Mouse (Mus musculus) ES-Bruce4 (cell line): ENCODE results near the gene Slc38a9. TPM values are rescaled to one million over a fixed set of nuclear protein-coding genes. Genes with fewer than 3 reads are reported as not detected.

Experiments
- H3K27ac ChIP-seq: 2 replicates; pipeline ENCODE4 v1.5.1; 2012; ENCODE audit warnings: low read length, inconsistent platforms; ENCODE audit not compliant: insufficient read depth
- H3K27me3 ChIP-seq: 2 replicates; pipeline ENCODE4 v1.6.1; 2012; ENCODE audit warnings: mild to moderate bottlenecking, low read length, inconsistent platforms; ENCODE audit not compliant: control insufficient read depth, poor library complexity, insufficient read depth, severe bottlenecking
- H3K36me3 ChIP-seq: 2 replicates; pipeline ENCODE4 v1.6.1; 2012; ENCODE audit warnings: inconsistent platforms, mild to moderate bottlenecking, low read length, moderate library complexity; ENCODE audit not compliant: control insufficient read depth, poor library complexity, insufficient read depth, severe bottlenecking
- H3K4me1 ChIP-seq: one replicate; pipeline ENCODE4 v1.8.1; 2011; ENCODE audit warnings: low read length; ENCODE audit not compliant: control insufficient read depth, insufficient read depth
- H3K4me3 ChIP-seq: 2 replicates; pipeline ENCODE4 v1.5.1; 2011; ENCODE audit warnings: low read depth, mild to moderate bottlenecking, low read length
- H3K9ac ChIP-seq: 2 replicates; pipeline ENCODE4 v1.6.1; 2012; ENCODE audit warnings: low read depth, mild to moderate bottlenecking, inconsistent platforms; ENCODE audit not compliant: poor library complexity, severe bottlenecking
- H3K9me3 ChIP-seq: replicated peaks from 2 replicates; pipeline ENCODE4 v1.6.1; 2012; ENCODE audit warnings: mild to moderate bottlenecking, low read length, inconsistent platforms; ENCODE audit not compliant: control insufficient read depth, poor library complexity, insufficient read depth, severe bottlenecking
- CTCF ChIP-seq: IDR thresholded peaks from one replicate; pipeline ENCODE4 v1.8.1; 2011; ENCODE audit warnings: low read depth, low read length
- EP300 ChIP-seq: IDR thresholded peaks from 2 replicates; pipeline ENCODE4 v1.6.1; 2011; ENCODE audit warnings: low read depth, low read length; ENCODE audit not compliant: insufficient read depth
- POLR2A ChIP-seq: IDR thresholded peaks from one replicate; pipeline ENCODE4 v1.8.1; 2011; ENCODE audit warnings: low read length; ENCODE audit not compliant: insufficient read depth
- polyA plus RNA-seq: library from polyadenylated mRNA; stranded (reverse); fragments of >200 nt; gene quantifications from 2 replicates; pipeline ENCODE4 v1.2.4, GENCODE M21; 2011; ENCODE audit warnings: low read depth; ENCODE audit not compliant: missing spikeins, insufficient read depth, insufficient read length

The Slc38a9 gene
- polyA plus RNA-seq, 1 experiment = 16.9 TPM

GRCm38 (mm10) chr13:112786142-112786541 is 125.6 kb downstream of the Slc38a9 start:
- Histone ChIP-seq H3K36me3 (no peaks in the 10 kb centered on the region), H3K27me3 (no peaks in the 10 kb centered on the region), H3K4me1 (no peaks in the 10 kb centered on the region), H3K27ac (0 out of 2 replicates have a peak overlapping the region, but pooled peaks have one; percentile 21), H3K9ac (no peak overlapping the region), H3K9me3 (no peaks in the 10 kb centered on the region), H3K4me3 (no peak overlapping the region)
- no peak for TF ChIP-seq POLR2A
- TF ChIP-seq CTCF = no peak
- no peak for TF ChIP-seq EP300

DNA sequence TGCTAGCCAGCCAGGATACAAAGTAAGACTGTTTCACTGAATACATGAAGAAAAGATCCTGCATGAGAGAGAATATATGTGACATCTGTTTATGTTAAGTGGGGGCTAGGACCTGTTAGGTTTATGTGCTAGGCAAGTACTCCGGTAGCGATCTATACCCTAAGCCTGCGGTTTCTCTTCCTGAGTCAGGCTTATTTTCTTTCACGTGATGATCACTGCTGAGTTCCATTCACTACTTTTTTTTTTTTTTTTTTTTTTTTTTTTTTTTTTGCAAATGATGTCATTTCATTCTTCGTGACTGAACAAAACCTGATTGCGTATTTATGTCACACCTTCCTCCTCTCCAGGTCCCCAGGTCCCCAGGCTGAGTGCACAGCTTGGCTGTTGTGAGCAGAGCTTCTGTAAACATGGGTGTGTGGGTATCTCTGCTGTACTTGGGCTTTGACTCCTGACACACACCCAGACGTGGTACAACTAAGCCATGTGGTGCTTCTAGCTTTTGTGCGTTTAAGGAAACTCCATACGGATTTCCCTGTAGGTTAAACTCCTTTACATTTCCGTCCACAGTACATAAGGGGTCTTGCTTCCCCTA is 126.5 kb downstream of the Slc38a9 start:
- H3K4me3 ChIP-seq = no peak overlapping the region
- no peaks in the 10 kb centered on the region for H3K36me3 ChIP-seq
- no peaks in the 10 kb centered on the region for H3K9me3 ChIP-seq
- H3K4me1 ChIP-seq = no peaks in the 10 kb centered on the region
- H3K27ac ChIP-seq = no peak overlapping the region
- TF ChIP-seq POLR2A (no peak), CTCF (no peak), EP300 (no peak)
- H3K9ac ChIP-seq = no peak overlapping the region
- no peaks in the 10 kb centered on the region for H3K27me3 ChIP-seq

Other genes with a start within 250 kb of the Slc38a9 start
- 49.7 and 65.0 TPM in 2 replicates for gene Il6st, start 196.7 kb upstream of the Slc38a9 start, polyA plus RNA-seq
- gene Il31ra, start 66.4 kb upstream of the Slc38a9 start, polyA plus RNA-seq = not detected in 2 replicates
- gene Ddx4, start 8.3 kb upstream of the Slc38a9 start, polyA plus RNA-seq = 14.9 and 15.3 TPM in 2 replicates
- 19.9 and 21.1 TPM in 2 replicates for gene Plpp1, start 140.0 kb downstream of the Slc38a9 start, polyA plus RNA-seq